Mouse (Mus musculus) liver, embryonic 14.5 days (tissue): ENCODE measurements at regions not wholly inside any gene's neighbourhood (a gene's known extent, or its start where the extent isn't known, plus 50 kb on each side); places are given as distances from the start of the nearest gene placed in this dataset.

Experiments used
- CTCF ChIP-seq: IDR thresholded peaks from 2 replicates; pipeline ENCODE4 v1.5.1; 2016; ENCODE audit warnings: antibody characterized with exemption, low read depth, control low read depth
- EP300 ChIP-seq: IDR thresholded peaks from 2 replicates; pipeline ENCODE4 v1.6.1; 2016; ENCODE audit warnings: antibody characterized with exemption, low read depth

GRCm38 (mm10) chr13:83075320-83075877 lies 428.4 kb upstream of the Mef2c start:
- TF ChIP-seq EP300 (no peak), CTCF (no peak)
